Mouse (Mus musculus) T-helper 17 cell (primary cell): ENCODE data around the gene Auts2.

Source experiments
- in situ Hi-C, 2 experiments: fragments of 300-600 bp; cut with MboI, MseI; formaldehyde crosslinking; loops; 1 replicate in 1 of 2; 2 replicates in 1 of 2; pipeline ENCODE4 v1.15.1; 2025; ENCODE audit warnings: high pct_unique_total_duplicates in 2 of 2

Gene Auts2

DNA sequence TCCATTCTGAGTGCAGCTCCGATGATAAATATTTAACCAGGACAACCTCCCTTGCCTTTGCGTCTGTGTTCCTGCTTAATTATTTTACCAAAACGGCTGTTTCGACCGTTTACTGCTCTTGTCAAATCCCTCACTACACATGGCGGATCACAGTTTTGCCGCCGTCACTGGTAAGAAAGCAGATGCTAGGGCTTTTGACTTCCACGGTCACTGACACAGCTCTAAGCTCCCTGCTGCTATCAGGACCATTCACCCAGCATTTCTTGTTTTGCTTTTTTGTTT is 698.7 kb downstream of the Auts2 start:
- in situ Hi-C loops: no loop called here

DNA sequence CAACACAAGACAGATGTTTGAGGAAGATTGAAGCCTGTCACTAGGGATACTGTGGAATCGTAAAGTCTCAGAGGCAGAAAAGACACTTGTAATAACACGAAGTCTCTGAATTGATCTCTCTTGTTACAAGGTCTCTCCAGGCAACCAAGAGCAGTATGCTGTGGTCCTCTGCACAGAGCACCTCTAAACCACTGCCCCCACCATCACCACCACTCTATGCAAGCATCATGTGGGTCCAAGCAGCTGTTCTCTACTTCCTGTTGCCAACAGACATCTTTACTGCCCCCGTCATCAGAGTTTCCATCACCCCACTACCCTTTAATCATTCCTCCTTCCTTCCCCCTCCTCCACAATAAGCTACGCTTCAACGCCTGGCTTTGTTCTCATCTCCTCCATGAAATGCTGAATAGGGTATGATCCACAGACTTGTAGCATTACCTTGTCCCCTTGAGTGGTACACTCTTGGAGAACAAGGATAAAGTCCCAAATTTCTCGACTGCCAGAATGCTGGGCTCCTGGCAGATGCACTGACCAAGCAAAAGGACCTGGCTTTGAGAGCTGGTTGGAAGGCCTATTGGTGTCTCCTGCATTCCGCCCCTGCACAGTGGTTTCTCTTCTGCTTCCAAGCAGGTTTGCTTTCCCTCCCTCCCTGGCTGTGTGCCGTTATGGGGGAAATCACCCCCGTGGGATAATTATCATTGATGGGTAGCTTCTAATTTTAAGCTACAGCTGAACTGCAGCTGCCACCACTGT is 699.2 kb downstream of the Auts2 start:
- in situ Hi-C loops: no loop called here

DNA sequence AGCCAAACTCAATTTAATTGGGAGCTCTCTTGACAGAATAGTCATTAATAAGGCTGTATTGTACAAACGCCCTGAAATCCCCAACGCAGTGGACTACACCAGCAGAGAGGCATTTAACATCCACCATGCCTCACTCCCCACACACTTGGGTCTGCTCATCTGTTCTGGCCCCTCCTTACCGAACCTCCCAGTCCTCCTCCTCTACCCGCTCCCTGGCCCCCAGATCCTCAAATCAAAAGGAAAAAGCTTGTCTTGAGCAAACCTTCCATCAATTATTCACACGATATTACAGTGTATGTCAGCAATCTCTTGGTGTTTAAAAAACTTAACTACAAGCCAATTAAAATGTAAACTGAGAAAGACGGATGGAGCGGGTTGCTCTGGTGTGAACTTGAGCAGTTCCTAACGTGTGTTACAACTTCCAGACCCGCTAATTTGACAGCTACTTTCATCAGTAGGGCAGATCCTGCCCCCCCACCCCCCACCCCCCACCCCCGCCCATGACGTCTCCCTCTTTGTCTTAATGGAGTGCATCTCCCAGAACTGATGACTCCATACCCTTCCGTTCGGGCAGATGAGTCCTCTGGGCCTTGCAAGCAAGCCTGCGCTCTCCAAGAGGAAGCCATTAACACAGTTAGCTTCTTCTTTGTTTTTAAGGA is 703.4 kb downstream of the Auts2 start:
- in situ Hi-C loops: no loop called here

DNA sequence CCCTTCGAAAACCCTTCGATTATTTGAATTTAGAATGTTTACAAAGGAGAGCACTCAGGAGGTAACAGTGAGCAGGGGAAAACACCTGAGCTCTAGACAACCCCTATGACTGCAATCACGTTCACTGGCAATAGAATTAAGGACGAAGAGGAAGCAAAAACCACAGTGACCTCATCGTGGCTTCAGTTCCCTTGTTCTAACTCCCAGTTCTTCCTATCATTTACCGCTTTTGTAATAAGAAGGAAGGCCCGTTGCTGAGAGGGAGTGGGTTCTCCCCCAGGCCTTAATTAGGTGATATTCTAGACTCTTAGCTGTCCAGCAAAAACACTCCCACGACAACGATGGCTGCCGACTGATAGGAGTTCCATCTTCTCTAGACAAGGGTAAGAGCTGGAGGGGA is 704.1 kb downstream of the Auts2 start:
- in situ Hi-C loops: no loop called here

DNA sequence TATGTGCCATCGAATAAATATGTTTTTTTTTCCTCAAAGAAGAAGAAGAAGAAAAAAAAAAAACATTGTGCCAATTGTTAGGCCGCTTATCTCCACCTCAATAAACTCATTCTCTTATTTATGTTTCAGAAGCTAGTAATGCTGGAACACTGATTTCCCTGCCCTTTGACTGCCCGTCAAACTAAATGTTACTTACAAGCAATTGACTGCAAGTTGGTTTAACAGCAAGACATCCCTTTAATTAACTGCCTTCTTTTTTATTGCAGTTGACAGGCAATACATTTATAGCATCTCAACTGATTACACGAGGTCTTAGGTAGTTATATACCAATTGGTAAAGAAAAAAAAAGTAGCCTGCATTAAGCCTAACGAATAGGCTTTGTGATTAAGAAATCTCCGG is 705.1 kb downstream of the Auts2 start:
- in situ Hi-C loops: no loop called here

GRCm38 (mm10) chr5:131836014-131836735 is 707.0 kb downstream of the Auts2 start:
- in situ Hi-C loops: no loop called here

GRCm38 (mm10) chr5:131832891-131833876 is 710.0 kb downstream of the Auts2 start:
- in situ Hi-C loops: no loop called here

DNA sequence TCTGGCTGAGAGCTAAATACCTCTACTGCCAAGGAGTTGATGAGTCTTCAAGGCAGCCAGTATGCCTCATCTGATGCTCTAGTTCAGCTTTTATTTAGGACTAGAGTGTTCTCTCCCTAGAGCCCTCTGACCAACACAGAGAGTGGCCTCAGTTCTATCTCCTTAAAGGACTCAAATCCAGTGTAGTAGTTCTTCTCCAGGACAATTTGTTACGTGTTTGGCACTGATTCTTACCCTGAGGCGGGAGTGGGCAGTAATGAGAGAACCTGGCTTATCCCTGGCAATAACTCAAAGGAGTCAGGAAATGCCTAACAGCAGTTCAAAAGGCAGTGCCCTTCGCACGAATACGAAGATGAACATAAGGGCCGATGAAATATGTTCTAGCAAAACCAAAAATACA is 713.0 kb downstream of the Auts2 start:
- in situ Hi-C loops: no loop called here

DNA sequence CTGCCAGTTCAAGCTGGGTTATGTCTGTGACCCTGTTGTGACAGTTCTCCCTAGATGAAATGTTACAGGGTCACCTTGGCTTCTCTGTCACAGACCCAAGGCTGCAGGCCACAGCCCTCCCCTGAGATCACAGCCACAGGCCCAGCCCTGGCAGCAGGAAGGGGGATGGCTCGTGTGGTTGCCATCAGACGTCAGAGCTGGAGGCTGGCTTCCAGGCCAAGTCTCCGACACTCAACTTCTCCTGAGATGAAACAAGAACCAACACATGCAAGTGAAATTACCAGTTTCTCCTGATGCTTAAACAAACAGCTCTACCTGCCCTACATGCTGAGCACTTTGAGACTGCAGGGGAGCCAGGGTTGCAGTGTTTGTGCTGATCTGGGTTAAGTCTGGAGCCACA is 713.9 kb downstream of the Auts2 start:
- in situ Hi-C loops: no loop called here

DNA sequence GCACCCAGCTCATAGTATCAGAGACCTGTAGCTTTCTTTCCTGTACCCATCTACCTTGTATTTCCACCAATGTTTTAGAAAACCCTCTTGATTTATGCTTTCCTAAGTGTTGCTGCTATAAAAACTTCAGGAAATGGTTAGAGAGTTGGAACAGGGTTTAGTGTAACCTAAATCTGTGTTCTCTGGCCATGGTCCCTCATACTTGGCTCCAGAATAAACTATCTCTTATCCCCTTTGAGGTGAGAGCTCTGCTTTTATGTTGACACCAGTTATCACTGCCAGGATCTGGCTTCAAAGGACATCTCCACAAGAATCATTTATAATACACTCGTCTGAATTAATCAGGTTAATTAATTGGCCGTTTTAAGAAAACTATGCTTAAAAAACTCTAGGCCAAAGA is 714.5 kb downstream of the Auts2 start:
- in situ Hi-C loops: no loop called here

DNA sequence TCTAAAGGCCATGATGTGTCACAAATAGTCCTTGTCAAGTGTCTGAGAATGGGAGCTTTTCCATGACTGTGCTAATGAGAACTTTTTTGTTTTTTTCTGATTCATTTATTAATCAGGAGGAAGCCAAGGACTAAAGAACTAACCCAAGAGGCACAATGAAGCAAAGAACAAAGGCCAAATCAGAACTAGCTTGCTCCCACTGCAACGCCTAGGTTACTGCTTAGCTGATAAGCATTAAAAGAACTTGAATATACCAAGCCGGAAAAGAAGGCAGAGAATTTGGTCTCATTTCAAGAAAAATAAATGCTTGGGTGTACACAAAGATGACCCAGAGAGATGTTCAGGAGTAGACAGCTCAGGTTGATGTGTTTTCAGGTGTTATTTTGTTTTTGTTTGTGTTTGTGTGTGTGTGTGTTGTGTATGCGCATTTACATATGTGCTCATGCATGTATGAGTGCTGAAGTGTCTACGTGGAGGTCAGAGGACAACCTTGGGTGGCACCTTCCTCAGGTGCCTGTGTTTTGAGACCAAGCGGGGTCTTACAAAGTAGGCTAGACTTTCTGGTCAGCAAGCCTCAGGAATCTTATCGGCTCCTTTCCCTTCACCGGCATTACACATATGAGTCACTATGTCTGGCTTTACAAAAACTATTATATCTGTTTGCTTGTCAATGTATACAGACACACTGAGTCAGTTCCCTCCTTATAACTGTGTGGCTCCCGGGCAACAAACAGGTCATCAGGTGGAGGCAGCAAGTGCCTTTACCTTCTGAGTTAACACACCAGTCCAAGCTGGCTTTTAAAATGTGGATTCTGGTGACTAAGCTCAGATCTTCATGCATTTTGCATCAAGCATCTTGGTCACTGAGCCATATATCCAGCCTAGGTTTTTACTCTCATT is 716.5 kb downstream of the Auts2 start:
- in situ Hi-C loops: no loop called here

GRCm38 (mm10) chr5:131825421-131825820 is 717.7 kb downstream of the Auts2 start:
- in situ Hi-C loops: no loop called here

- in situ Hi-C loops: no loop called here
Observed at GRCm38 (mm10) chr5:131824197-131824991, 718.8 kb downstream of the Auts2 start.

- in situ Hi-C loops: no loop called here
Observed at GRCm38 (mm10) chr5:131821461-131821860, 721.7 kb downstream of the Auts2 start.

- in situ Hi-C loops: no loop called here
Observed at GRCm38 (mm10) chr5:131819251-131819691, 723.9 kb downstream of the Auts2 start.

- in situ Hi-C loops: no loop called here
Observed at GRCm38 (mm10) chr5:131815498-131815897, 727.6 kb downstream of the Auts2 start.

DNA sequence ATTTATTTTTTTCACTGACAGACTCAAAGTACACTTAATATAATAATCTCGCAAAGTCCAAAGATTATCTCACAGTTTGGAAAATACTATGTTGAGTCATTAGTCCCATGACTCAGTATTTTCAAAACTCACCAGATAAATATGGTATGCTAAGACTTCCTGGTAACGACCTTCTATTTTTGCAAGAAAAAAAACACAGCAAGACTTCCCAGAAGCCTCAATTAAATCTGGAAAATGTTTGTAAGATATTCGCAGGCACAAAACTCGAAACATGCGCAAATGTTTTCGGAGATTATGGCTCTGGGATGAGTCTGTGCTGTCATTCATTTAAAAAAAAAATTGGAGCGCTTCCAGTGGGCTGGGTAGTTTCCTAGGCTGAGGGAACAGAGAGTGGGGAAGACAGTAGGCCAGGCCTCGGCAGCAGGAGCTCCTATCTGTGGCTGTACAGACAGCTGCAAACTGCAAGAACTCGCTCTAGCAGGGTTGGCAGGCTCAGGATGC is 728.6 kb downstream of the Auts2 start:
- in situ Hi-C loops: no loop called here

DNA sequence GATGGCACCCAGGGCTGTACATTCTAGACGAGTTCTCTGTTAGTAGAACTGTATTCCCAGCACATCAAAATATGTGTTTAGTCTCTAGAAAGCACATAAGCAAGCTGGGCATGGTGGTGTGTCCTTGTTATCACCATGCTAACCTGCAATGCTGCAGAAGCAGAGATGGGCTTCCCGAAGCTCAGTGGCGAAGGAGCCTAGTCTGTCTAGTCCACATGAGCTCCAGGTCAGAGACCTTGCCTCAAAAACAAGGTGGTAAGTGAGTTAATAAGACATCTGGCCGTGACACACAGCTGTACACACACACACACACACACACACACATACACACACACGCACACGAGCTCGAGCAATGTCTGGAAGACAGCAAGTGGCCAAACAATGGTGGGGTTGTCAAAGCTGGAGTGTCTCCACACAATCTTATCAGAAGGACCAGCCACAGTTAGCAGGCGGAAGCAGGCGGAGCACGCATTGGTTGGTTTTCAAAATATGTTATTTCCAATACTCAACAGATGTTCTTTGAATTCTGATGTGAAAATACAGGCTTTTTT is 729.1 kb downstream of the Auts2 start:
- in situ Hi-C loops: no loop called here

DNA sequence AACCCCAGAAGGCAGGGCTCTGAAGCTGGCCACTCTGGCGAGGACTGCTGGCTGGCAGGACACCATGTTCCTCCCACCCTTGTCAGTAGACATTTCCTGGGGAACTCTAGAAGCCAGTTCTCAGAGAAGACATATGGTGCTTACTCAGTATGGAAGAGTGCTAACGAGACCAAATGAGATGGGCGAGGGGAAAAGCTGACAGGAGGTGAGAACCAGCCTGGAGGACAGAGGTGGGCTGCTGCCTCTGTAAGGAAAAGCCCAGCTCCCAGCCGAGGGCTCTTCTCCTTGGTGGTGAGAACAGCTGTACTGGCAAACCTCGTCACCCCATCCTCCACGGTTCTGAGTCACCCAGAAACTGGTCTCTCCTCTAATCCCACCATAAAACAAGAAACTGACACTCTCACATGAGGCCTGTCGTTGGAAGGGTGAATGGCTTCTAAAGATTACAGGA is 729.8 kb downstream of the Auts2 start:
- in situ Hi-C loops: no loop called here
